Mouse (Mus musculus) regulatory T cell (primary cell): Measurements from ENCODE around the gene Cdh13.

ENCODE experiments used
- in situ Hi-C: fragments of 300-600 bp; cut with MboI, MseI; formaldehyde crosslinking; loops from one replicate; pipeline ENCODE4 v1.15.1; 2025; ENCODE audit warnings: high pct_unique_total_duplicates

The Cdh13 gene

DNA sequence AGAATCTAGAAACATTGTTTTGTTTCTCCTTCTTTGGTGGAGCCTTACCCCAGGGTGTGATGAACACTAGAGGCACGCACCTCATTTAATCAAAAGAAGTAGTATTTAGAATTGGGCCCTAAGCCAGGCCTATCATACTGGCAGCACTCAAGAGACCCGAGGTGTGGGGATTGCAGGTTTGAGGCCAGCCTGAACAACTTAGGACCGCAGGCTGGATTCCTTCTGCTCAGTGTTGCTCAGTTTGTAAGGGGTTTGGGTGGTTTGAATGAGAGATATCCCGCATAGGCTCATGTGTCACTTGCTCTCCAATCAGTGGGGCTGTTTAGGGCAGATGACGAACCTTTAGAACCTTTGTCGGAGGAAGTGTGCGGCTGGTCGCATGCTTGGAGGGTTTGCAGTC lies 96.5 kb downstream of the Cdh13 start:
- in situ Hi-C loops = no loop called here

DNA sequence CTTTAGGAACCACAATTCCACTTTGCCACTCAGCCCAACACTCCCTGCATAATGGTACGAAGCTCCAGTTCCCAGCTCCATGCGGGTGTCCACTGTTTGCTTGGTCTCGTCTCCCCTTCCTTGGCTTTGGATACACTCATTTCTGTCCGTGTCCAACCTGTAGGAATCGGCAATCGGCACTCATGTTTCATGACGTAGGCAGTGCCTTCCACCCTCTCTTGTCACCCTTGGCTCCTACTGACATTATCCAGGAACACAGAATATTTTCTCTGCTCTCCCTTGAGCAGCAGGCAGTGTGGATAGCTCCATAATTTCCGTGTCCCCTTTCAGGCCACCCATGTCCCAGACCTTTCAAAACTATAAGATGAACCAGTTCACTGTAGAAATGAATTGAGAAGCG lies 97.2 kb downstream of the Cdh13 start:
- in situ Hi-C loops = no loop called here

DNA sequence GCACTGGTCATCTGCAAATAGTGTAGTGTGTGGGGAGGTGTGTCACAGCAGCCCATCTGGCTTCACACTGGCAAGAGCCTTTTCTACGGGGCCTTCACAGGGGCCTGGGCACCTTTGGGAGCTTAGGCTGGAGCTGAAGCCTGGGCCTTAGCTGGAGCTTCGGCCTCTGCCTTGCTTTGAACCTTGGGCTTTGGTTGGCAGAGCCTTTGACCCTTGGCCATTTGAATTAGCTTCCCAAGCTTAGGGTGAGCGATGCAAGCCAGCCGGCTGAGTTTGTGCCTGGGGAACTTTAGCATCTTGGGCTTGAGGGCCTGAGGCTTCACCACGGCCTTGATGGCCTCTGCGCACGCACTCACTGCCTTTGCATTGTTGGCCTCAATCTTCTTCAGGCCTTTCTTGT lies 98.1 kb downstream of the Cdh13 start:
- in situ Hi-C loops = no loop called here

DNA sequence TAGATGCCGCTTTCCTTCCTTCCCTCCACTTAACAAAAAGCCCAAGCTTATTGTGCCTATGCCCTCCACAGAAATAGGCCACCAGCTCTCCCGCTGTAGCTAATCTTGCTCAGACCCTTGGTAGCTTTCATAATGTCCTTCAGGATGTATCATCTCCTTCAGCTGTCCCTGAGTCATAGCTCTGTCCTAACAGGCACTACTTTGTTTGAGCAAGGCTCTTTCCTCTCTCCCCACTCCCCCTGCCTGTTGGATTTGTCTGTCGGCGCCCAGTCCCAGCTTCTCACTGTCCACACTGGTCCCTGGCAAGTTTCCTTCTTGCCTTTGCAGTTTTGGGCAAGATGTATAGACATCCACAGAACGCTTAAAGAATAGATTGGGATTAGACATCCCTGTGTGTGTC lies 100.8 kb downstream of the Cdh13 start:
- in situ Hi-C loops = no loop called here

DNA sequence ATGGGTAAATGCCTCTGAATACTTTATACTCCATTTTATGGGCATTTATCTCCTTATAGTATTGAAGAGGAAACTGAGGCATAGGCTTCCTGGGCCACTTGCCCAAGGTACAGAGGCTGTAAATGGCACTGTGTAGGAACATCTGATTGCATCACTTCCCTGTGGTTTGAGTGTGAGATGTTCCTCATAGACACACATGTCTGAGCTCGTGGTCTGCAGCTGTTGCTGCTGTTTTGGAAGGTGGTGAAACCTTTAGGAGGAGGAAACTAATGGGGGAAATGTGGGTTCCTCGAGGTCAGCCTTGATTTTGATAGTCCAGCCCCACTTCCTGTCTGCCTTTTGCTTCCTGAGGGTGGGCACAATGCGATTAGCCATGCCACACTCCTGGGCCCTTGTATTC lies 105.9 kb downstream of the Cdh13 start:
- in situ Hi-C loops = no loop called here

DNA sequence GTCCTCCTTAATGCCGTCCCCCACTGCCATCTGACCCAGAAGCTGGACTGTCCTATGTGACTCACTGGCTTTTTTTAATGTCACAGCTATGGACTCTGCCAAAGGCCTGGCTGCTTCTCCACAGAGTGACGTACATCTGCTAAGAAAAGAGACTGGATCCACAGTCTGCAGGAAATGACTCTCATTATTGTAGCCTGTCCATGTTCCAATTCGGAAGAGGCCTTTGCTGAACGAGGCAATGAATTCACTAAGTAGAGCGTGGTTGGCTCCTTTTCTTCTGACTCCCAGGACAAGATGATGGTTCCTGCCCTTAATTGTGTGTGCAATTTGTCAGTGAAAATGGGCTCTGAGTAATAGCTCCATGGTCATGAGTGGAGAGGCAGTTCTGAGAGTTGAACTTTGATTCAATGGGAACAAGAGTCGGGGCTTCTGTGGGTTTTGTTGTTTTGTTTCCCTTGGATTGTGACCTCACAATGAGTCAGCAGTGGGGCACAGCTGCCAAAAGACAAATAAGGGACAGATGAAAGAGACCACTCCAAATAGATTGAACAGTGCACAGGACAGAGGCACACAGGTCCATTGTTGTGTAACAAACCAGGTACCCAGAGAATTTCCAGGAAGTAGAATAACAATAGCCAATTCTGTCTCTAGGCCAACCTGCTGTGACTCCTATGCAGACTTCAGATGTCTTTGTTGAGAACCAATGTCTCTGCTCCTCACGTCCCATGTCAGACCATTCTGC lies 110.5 kb downstream of the Cdh13 start:
- in situ Hi-C loops = no loop called here

DNA sequence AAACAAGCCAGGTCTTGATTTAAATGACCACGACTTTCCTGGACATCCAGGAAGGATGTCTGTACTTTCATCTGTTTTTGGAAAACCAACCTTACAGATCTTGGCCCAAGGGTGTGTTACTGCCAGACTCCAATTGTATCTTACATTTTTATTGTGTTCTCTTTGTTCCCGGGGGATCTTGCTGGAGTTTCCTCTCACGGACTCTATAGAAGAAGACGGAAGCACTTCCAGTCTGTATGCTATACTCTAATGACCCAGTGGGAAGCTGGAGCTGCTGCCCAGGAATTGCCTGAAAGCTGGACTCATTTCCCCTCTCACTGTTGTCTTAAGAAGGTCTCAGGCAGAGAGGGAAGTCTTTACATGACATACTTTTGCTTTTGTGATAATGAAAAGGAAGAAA lies 111.6 kb downstream of the Cdh13 start:
- in situ Hi-C loops = no loop called here

DNA sequence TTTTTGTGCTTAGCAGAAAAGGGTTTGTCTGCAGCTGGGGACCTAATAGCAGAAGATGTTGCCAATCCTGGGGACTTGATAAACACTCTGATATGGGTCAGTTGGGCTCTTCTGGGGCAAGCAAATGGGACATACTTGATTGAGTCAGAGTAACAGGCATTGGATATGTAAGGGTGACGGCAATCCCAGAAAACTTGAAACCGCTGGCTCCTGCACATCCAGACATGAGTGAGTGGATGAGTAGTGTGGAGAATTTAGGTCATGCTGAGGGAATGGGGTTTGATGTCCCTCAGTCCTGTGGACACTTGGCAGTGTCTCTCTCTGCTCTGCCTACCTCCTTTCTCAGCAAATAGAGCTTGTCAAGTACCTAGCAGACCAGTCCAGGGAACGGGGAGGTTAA lies 121.3 kb downstream of the Cdh13 start:
- in situ Hi-C loops = no loop called here

DNA sequence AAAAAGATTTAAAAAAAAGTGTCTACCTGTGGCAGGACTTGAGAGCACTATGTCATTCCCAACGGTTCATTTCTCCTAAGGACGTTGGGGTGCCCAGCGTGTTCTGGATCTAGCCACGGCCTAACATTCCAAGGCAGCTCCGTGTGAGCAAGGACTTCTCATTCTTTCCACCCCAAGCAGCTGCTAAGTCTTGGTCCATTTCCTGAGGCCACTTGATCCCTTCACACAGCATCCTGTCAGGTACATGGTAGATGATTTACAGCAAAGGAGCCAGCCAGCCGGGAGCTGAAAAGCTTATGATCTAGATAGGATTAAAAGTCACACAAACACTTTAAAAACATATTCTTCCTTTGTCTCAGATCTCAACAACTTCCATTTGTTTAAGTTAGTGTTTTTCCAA lies 123.8 kb downstream of the Cdh13 start:
- in situ Hi-C loops = no loop called here

DNA sequence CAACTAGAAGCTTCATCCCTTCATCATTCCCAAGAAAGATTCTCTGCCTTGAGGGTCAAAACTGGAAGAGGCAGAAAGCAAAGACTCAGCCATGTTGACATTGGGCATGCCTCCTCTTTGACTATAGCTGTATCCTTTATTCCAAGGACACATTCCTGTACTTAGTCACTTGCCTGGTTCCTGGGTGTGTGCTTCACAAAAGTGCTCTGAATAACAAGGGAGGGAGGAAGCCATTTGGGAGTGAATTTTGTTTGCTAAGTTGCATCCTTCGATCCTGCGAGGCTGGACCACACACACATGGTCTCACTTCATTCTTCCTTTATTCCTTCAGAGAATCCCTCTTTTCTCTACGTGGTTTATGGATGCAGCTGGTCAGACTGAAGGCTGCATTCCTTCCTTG lies 125.9 kb downstream of the Cdh13 start:
- in situ Hi-C loops = no loop called here

DNA sequence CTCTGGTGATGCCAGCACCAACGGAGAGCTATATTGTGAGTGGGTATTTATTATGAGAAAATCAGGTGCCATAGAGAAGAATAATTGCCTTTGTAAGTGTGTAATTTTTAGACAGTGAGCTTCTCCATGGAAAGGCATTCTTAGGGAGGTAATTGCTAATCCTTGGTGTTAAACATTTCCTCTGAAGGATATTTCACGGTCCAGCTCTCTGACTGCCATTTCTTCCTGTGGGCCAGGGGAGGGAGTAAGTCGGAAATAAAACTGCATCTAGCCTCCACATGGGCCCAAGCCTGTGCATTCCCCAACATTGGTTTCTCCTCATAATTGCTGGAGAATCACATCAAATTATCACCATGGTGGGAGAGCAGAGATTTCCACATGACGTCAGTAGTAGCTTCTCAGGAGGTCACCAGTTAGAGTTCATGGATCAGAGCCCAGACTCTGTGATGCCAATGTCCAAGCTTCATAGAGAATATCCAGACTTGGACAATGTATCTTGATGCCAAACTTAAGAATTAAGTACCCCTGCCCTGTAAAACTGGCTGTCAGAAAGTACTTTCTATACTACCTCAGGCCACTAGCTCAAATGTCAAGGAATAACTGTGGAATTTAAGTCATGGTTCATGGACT lies 126.9 kb downstream of the Cdh13 start:
- in situ Hi-C loops = no loop called here

DNA sequence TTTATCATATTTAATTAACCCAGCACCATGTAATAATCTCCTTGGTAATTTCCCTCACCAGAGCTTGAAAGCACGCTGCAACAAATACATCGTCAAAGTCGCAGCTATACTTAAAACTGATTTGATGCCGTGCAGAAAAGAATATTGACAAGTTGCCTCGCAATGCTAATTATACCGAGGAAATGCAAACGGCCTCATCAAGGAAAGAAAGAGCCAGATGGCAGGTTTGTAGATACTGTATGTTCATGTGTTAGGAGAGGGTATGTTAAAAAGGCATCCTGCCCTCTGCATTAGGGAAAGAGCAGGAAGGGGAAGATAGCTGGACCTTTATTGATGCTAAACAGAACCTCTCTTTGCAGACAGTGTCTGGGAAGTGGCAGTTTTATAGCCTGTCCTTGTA lies 132.1 kb downstream of the Cdh13 start:
- in situ Hi-C loops = no loop called here

DNA sequence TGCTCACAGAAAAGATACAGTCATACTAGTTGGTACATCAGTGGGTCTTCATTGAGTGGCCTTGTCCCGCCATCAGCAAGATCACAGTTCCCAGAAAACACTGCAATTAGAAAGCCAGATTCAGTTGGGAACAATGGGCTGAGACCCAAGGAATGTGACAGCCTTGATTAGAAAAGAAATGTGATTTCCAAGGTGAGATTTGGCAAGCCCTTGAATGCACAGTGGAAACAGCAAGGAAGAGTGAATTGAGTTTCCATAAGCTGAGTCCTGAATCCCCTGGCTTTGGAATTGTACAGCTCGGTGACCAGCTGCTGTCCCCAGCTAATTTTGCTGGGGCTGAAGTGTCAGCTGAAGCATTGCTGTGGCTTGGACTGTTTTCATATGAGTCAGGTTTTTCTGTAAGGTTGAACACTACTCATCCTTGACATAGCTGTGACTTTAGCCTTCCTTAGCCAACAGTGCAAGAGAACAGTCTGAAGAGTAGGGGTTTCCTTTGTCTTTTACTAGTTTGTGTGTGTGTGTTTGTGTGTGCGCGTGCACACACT lies 133.3 kb downstream of the Cdh13 start:
- in situ Hi-C loops = no loop called here

DNA sequence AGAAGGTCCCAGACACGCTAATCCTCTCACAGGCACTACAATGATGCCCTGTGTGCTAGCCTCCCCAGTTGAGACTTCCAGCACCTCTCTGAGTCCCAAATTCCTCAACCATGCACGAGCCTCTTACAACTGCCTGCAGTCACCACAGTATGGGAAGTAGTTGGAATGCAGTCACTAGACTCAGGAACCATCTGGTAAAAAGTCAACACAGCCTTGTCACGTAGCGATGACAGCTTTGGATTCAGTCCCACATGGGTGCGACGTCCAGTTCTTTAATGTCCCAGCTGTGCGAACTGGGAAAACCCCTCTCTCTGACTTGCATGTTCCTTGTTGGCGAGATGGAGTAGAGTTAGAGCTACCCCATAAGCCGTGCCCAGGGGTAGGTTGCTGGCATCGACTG lies 139.1 kb downstream of the Cdh13 start:
- in situ Hi-C loops = no loop called here

DNA sequence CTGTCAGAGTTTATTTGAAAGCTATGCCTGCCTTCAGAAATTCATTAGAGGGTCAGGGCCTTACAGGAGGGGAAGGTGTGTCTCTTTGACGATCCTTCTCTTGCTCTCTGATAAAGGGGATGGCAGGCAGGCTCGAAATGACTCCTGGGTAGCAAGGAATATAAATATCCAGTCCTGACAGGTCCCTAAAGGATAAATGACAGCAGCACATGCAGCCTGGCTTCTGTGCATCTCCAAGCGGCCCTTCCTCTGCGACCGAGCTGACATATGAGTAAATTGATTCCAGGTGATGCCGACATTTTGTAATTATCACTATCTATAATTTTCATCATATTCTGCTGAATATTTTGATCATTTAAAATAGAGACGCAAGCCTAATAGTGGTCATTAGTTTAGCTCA lies 145.4 kb downstream of the Cdh13 start:
- in situ Hi-C loops = no loop called here

DNA sequence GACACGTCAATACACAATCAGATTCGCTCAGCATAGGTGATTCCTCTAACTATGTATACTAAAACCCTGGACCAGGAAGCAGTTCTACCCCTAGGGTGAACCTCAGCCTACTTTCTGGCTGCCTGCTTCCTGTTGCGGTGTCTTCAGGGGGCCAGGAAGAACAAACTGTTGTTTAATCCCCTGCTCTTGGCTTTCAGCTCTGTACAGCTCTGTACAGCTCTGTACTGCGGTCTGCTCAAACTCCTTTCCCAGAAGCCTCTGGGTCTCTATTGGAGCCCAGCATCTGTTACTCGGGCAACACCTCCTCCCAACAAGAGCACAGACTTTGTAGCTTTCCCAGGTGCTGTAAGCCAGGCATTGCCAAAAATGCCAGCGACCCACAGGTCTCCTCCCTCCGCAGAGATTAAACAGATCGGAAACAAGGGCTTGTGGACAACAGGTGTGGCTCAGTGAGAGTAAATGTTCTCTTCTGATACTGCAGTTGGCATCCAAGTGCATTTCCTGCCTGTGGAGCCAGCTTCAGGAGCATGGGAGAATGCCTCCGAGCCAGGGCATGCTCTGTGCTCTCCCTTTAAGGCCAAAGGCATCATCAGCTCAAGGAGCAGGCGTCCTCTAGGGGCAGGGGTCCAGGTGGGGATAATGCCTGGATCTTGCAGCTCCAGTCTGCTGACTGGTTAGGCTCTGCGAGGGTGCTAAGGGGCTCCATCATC lies 148.4 kb downstream of the Cdh13 start:
- in situ Hi-C loops = no loop called here

DNA sequence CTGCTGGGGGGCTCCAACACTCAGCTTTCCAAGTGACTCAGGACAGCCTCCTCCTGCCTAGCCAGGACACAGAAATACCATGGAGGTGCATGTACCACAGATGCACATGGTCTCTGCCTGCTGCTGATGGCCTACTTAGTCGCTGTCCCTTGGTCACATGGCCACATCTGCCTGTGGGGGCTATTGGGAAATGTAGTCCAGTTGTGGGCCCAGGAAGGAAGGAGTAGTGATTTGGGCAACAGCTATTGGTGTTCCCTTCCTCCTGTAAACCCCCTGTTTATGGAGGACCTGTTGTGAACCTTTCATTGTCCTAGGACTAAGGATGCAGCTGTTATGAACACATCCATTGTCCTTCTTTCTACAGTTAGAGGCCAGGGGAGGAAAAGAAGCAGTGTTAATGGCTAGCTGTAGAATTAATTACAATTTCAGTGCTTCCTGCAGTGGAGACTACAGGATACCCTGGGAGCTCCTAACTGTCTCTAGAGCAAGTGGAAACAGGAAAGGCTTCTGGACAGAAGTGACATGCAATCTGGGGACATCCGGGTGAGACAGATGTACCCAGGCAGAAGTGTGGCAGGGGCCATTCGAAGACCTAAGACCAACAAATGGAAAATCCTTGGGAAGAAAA lies 150.1 kb downstream of the Cdh13 start:
- in situ Hi-C loops = no loop called here

DNA sequence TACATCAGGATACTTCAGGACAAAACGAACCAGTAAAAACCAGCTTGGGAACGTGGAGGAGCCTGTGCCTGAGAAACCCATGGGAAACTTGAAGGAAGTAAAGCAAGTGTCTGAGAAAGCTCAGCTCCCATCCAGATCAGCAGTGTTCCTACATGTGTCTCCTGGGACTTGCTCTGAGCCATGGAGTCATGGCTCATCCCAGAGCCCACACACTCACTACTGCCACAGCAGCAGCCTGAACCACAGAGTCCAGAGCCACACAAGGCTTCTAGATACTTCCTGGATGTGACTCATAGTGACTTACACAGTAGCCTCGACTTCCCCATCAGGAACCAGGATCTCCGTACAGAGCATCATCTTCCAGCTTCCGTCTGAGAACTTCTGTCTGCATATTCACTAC lies 153.2 kb downstream of the Cdh13 start:
- in situ Hi-C loops = no loop called here

DNA sequence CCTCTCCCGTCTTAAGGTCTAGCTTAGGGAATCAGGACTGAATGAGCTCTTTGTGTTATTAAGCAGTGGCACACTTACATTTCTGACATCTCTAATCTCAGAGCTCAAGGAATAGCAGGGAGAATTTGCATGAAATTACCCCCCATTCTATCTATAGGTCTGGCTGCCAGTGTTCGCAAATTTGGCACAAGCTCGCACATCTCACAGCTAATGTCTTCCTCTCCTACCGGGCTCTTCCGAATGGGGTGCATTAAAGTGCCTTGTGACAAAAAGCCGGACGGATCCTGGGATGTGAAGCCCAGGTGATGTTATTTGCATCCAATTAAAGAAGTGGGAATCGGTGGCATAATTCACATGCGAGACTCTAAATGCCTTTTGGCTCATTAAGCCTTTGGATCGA lies 153.6 kb downstream of the Cdh13 start:
- in situ Hi-C loops = no loop called here

DNA sequence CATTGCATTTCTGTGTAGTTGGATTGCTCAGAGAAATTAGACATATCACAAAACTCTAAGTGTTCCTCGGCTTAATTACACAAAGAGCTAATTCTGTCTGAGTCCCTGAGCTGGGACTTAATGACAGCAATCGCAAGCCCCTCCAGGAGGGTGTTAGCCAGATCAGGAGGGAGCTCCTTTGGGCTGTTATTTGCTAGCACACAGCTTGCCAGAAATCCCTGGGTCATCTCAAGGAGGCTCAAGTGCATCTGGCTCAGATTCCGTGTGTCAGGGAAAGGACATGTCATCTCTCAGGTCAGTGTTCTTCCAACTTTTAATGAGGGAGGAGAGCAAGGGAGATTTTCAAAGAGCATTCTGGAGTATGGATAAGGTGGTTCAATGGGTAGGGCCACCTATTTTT lies 154.3 kb downstream of the Cdh13 start:
- in situ Hi-C loops = no loop called here

DNA sequence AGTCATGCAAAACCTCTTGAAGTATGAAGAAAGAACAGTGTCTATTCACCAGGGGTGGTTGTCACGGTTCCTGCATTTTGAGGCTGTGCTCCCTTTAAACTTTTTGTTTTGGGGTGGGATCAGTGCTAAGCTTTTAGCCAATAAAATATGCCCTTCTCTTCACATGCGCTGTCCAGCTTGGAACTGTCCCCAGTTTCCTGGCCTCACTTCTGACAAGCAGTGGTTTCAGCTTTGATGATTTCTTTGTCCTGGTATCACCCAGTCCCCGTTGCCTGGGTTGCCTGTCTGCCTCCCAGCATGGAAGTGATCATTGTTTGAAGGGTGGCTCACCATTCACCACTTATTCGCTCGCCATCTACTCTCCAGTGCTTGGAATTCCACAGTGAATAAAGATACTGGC lies 156.3 kb downstream of the Cdh13 start:
- in situ Hi-C loops = no loop called here

DNA sequence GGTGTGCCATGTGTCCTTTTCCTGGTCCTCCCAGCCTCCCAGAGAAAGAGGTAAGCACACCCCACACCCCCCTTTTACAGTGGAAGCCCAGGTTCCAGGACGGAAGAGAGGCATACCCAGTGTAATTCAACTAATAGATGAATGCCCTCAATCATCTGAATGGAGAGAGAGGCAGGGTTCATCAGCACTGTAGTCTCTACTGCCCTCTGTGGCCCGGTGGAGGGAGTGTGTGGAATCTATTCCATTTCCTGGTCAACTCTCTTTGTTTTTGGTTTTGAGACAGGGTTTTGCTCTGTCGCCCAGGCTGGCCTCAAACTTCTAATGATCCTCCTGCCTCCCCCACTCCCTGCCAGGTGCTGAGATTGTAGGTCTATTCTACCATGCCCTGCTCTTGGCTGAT lies 159.8 kb downstream of the Cdh13 start:
- in situ Hi-C loops = no loop called here
